Mouse (Mus musculus) gastrocnemius, adult 2 months (tissue): ENCODE results near the gene Med26. TPM values are rescaled to one million over a fixed set of nuclear protein-coding genes. Genes with fewer than 3 reads are reported as not detected.

Source experiments
- DNase-seq: peaks from one replicate; pipeline ENCODE4 v3.0.0; 2022
- H3K27ac ChIP-seq: fragments of 200-600 bp; 2 replicates; pipeline ENCODE4 v1.8.1; 2022; ENCODE audit warnings: mild to moderate bottlenecking
- H3K4me3 ChIP-seq: fragments of 200-600 bp; 2 replicates; pipeline ENCODE4 v1.8.1; 2022; ENCODE audit warnings: mild to moderate bottlenecking, moderate library complexity
- CTCF ChIP-seq: fragments of 200-600 bp; IDR thresholded peaks from 2 replicates; pipeline ENCODE4 v1.8.1; 2022; ENCODE audit warnings: antibody characterized with exemption, mild to moderate bottlenecking, moderate library complexity
- intact Hi-C: fragments of 180-260 bp; cut with DNase I; formaldehyde crosslinking; loops from one replicate; pipeline ENCODE4 v1.15.1; 2025
- total RNA-seq, 2 experiments: library from RNA; stranded (reverse); gene quantifications; 2 replicates each; pipeline ENCODE4 v1.2.3; 2021

The Med26 gene
- total RNA-seq, 2 experiments from 2014 or later: 7.0 to 17.2 TPM

GRCm38 (mm10) chr8:72534888-72535287 lies 13.2 kb downstream of the Med26 start:
- DNase-seq: peak; percentile 1
- intact Hi-C loops: no loop called here
- TF ChIP-seq CTCF: no peak
- H3K27ac ChIP-seq: no peak overlapping the region
- no peak overlapping the region for H3K4me3 ChIP-seq

GRCm38 (mm10) chr8:72532103-72532502 lies 16.0 kb downstream of the Med26 start:
- TF ChIP-seq CTCF: no peak
- no peak for DNase-seq
- Histone ChIP-seq H3K4me3 (no peak overlapping the region), H3K27ac (no peak overlapping the region)
- intact Hi-C loops: no loop called here

- no peak for DNase-seq
- intact Hi-C loops: no loop called here
- Histone ChIP-seq H3K27ac (no peak overlapping the region), H3K4me3 (no peak overlapping the region)
- no peak for TF ChIP-seq CTCF
Observed at GRCm38 (mm10) chr8:72521888-72522287, 26.2 kb downstream of the Med26 start.

GRCm38 (mm10) chr8:72517421-72517988 lies 30.6 kb downstream of the Med26 start:
- intact Hi-C loops: no loop called here

GRCm38 (mm10) chr8:72513158-72513557 lies 34.9 kb downstream of the Med26 start:
- TF ChIP-seq CTCF: no peak
- no peak for DNase-seq
- H3K4me3 ChIP-seq: no peak overlapping the region
- intact Hi-C loops: no loop called here
- peak overlapping the region; percentile 85 for H3K27ac ChIP-seq

More at GRCm38 (mm10) chr8:72517421-72517988, 30.6 kb downstream of the Med26 start:
- Histone ChIP-seq H3K27ac (peak overlapping the region; percentile 31; the same call in 1 of the 2 replicates), H3K4me3 (no peak overlapping the region)
- DNase-seq: no peak
- TF ChIP-seq CTCF: no peak

- no peak for TF ChIP-seq CTCF
- peak overlapping the region; percentile 29 for H3K4me3 ChIP-seq
- peak overlapping the region; percentile 85 for H3K27ac ChIP-seq
- peak; percentile 41 for DNase-seq
- intact Hi-C loops: no loop called here
Observed at GRCm38 (mm10) chr8:72512648-72513047, 35.4 kb downstream of the Med26 start.

- TF ChIP-seq CTCF: no peak
- H3K4me3 ChIP-seq: no peak overlapping the region
- peak overlapping the region; percentile 31; the same call in 1 of the 2 replicates for H3K27ac ChIP-seq
- intact Hi-C loops: no loop called here
- DNase-seq: no peak
Observed at GRCm38 (mm10) chr8:72507505-72507904, 40.6 kb downstream of the Med26 start.

- intact Hi-C loops: no loop called here
- no peak for DNase-seq
- no peak overlapping the region for H3K4me3 ChIP-seq
- TF ChIP-seq CTCF: no peak; the same call in 1 of the 2 replicates
- peak overlapping the region; percentile 97 for H3K27ac ChIP-seq
Observed at GRCm38 (mm10) chr8:72504637-72505314, 43.3 kb downstream of the Med26 start.

- intact Hi-C loops: no loop called here
- no peak for DNase-seq
- H3K27ac ChIP-seq: peak overlapping the region; percentile 97
- TF ChIP-seq CTCF: no peak
- no peak overlapping the region for H3K4me3 ChIP-seq
Observed at GRCm38 (mm10) chr8:72504137-72504536, 43.9 kb downstream of the Med26 start.

- TF ChIP-seq CTCF: no peak
- DNase-seq: peak; percentile 54
- H3K27ac ChIP-seq: peak overlapping the region; percentile 97
- H3K4me3 ChIP-seq: peak overlapping the region; percentile 56
- intact Hi-C loops: no loop called here
Observed at GRCm38 (mm10) chr8:72500521-72500931, 47.5 kb downstream of the Med26 start.

GRCm38 (mm10) chr8:72499521-72500284 lies 48.4 kb downstream of the Med26 start:
- DNase-seq: peak; percentile 86
- intact Hi-C loops: loop anchor here (1.0 to 10.0 kb wide), 2 partner anchors 73 to 725 kb away; partner anchors contain the start of gene Tmem38a
- Histone ChIP-seq H3K27ac (peak overlapping the region; percentile 97), H3K4me3 (peak overlapping the region; percentile 59)
- no peak for TF ChIP-seq CTCF

GRCm38 (mm10) chr8:72498527-72498926 lies 49.5 kb downstream of the Med26 start:
- intact Hi-C loops: loop anchor here (10.0 kb wide), 1 partner anchor 726 kb away; no protein-coding TSS in a partner anchor
- Histone ChIP-seq H3K4me3 (peak overlapping the region; percentile 59), H3K27ac (peak overlapping the region; percentile 97)
- DNase-seq: peak; percentile 43
- no peak for TF ChIP-seq CTCF

- no peak for TF ChIP-seq CTCF
- Histone ChIP-seq H3K27ac (peak overlapping the region; percentile 97), H3K4me3 (peak overlapping the region; percentile 59)
- intact Hi-C loops: loop anchor here (10.0 kb wide), 1 partner anchor 727 kb away; no protein-coding TSS in a partner anchor
- no peak for DNase-seq
Observed at GRCm38 (mm10) chr8:72497911-72498310, 50.2 kb downstream of the Med26 start.
